Mouse (Mus musculus) stomach, postnatal 0 days (tissue): ENCODE data around the gene Calb2.

Experiments used
- CTCF ChIP-seq: IDR thresholded peaks from 2 replicates; pipeline ENCODE4 v1.5.1; 2016; ENCODE audit warnings: antibody characterized with exemption, low read depth, mild to moderate bottlenecking, moderate library complexity
- EP300 ChIP-seq: optimal IDR thresholded peaks from 2 replicates; pipeline ENCODE3; 2016; ENCODE audit warnings: antibody characterized with exemption

GRCm38 (mm10) chr8:110140770-110141169, 27.2 kb downstream of the Calb2 start:
- TF ChIP-seq CTCF (no peak), EP300 (no peak)
